Mouse (Mus musculus) kidney, postnatal 0 days (tissue): Measurements from ENCODE around the gene Thg1l. TPM values are rescaled to one million over a fixed set of nuclear protein-coding genes. Genes with fewer than 3 reads are reported as not detected.

Experiments used
- ATAC-seq: fragments of 200-750 bp; cut with Nextera tagmentation; replicated peaks from 2 replicates; pipeline ENCODE4 v1.8.0; 2017; ENCODE audit warnings: low read depth, moderate number of reproducible peaks, moderate TSS enrichment, moderate library complexity; ENCODE audit not compliant: low FRiP score
- DNase-seq: peaks from one replicate; pipeline ENCODE4 v3.0.0-alpha.2; 2016; ENCODE audit warnings: low spot score
- H3K27ac ChIP-seq: fragments of 300-500 bp; sonication (generic); 2 replicates; pipeline ENCODE4 v1.5.1; 2014; ENCODE audit warnings: mild to moderate bottlenecking
- H3K27me3 ChIP-seq: fragments of 300-500 bp; sonication (generic); 2 replicates; pipeline ENCODE4 v1.6.1; 2014; ENCODE audit warnings: low read length, mixed read lengths; ENCODE audit not compliant: insufficient read depth
- H3K36me3 ChIP-seq: fragments of 300-500 bp; sonication (generic); 2 replicates; pipeline ENCODE4 v1.6.1; 2014; ENCODE audit warnings: low read length, mixed read lengths; ENCODE audit not compliant: insufficient read depth
- H3K4me1 ChIP-seq: fragments of 300-500 bp; sonication (generic); replicated peaks from 2 replicates; pipeline ENCODE4 v1.6.1; 2014; ENCODE audit warnings: antibody characterized with exemption, low read length, mixed read lengths; ENCODE audit not compliant: insufficient read depth
- H3K4me2 ChIP-seq: fragments of 300-500 bp; sonication (generic); 2 replicates; pipeline ENCODE4 v1.6.1; 2014; ENCODE audit warnings: mild to moderate bottlenecking, low read length, moderate library complexity, mixed read lengths
- H3K4me3 ChIP-seq: fragments of 300-500 bp; sonication (generic); replicated peaks from 2 replicates; pipeline ENCODE4 v1.5.1; 2014; ENCODE audit warnings: low read depth, low read length
- H3K9ac ChIP-seq: fragments of 300-500 bp; sonication (generic); 2 replicates; pipeline ENCODE4 v1.6.1; 2014; ENCODE audit warnings: low read depth, low read length
- H3K9me3 ChIP-seq: fragments of 300-500 bp; sonication (generic); replicated peaks from 2 replicates; pipeline ENCODE4 v1.6.1; 2016; ENCODE audit warnings: low read length, inconsistent platforms, mixed read lengths
- CTCF ChIP-seq: IDR thresholded peaks from 2 replicates; pipeline ENCODE4 v1.5.1; 2016; ENCODE audit warnings: antibody characterized with exemption, low read depth, mild to moderate bottlenecking, moderate library complexity
- WGBS: fragments of 180-500 bp; shearing (Covaris S2); extraction: QIAGEN DNeasy Blood & Tissue Kit; methylation state at CpG from one replicate; pipeline ENCODE4 v1.1.7; 2014; 5-methylcytosine and 5-hydroxymethylcytosine counted together
- polyA plus RNA-seq: library from polyadenylated mRNA; unstranded; fragments of >200 nt; fragmentation: Nextera tagmentation; extraction: Ambion mirVana; gene quantifications from 2 replicates; pipeline ENCODE4 v1.2.1, GENCODE M21; 2015

The Thg1l gene
- polyA plus RNA-seq, 1 experiment from 2014 or later: 12.4 TPM

DNA sequence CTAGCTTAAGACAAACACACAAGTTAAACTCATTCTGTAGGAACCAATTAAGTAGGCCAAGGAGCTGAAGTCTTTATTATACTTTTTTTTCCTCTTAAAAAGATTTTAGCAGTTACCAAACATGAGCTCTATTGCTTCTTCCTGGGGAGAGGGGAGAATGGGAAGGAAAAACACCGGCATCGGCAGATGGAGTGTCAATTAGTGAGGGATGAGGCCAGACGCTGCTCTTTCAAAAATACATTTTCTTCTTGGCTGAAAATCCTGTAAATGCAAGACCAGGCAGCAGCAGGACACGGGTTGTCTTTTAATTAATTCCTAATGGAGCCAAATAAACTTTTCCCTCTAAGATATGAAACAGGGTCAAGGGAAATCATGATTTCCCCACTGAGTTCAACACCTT lies 8.5 kb downstream of the Thg1l start:
- H3K36me3 ChIP-seq: peaks cover 16% of the 10 kb centered on the region; the same call in 1 of the 2 replicates
- no peaks in the 10 kb centered on the region for H3K9me3 ChIP-seq
- no peak overlapping the region for H3K9ac ChIP-seq
- no peak overlapping the region for H3K27ac ChIP-seq
- no peaks in the 10 kb centered on the region for H3K4me1 ChIP-seq
- H3K4me2 ChIP-seq: no peak overlapping the region
- 85% methylated on average over 4 of the region's 4 CpGs for WGBS
- TF ChIP-seq CTCF: no peak
- DNase-seq: no peak
- H3K27me3 ChIP-seq: no peaks in the 10 kb centered on the region
- no peak for ATAC-seq
- H3K4me3 ChIP-seq: no peak overlapping the region

DNA sequence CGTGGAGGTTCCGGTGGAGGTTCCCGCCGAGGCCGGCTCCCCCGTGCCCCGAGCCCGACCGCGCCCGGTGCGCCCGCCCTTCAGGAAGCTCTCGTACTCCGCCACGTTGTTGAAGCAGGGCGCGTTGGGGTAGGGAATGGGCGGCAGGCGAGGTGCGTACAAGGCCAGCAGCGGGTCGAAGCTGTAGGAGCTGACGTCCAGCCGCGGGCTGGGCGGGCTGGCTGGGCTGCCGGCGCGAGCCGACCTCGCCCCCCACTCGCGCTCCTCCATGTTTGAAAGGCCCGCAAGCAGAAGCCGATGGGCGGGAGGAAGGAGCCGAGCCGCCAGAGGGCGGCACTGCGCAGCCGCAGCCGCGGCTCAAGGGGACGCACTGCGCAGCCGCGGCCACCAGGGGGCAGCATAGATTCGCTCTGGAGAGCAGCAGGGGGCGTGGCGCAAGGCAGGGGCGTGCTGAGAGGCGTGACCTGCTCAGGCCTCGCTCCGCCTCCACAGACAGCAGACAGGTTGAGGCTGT lies 10.6 kb downstream of the Thg1l start, which contains the start of gene Lsm11:
Gene Lsm11, minus strand, starts transcription at position 293 of the 514 bp plus-strand sequence.
- under 1% methylated on average over 50 of the region's 55 CpGs for WGBS
- Histone ChIP-seq H3K27ac (0 out of 2 replicates have a peak within 1 kb of the TSS, but pooled peaks have one; percentile 42), H3K4me2 (peak within 1 kb of the TSS; percentile 99), H3K27me3 (no peaks in the 10 kb centered on the region), H3K9me3 (no peaks in the 10 kb centered on the region), H3K4me3 (peak within 1 kb of the TSS; percentile 87), H3K4me1 (no peaks in the 10 kb centered on the region), H3K36me3 (0 out of 2 replicates have a peak, but pooled peaks cover 2% of the 10 kb centered on the region), H3K9ac (peak within 1 kb of the TSS; percentile 81)
- ATAC-seq (peak; percentile 91), DNase-seq (peak; percentile 96)
- peak; percentile 100 for TF ChIP-seq CTCF

DNA sequence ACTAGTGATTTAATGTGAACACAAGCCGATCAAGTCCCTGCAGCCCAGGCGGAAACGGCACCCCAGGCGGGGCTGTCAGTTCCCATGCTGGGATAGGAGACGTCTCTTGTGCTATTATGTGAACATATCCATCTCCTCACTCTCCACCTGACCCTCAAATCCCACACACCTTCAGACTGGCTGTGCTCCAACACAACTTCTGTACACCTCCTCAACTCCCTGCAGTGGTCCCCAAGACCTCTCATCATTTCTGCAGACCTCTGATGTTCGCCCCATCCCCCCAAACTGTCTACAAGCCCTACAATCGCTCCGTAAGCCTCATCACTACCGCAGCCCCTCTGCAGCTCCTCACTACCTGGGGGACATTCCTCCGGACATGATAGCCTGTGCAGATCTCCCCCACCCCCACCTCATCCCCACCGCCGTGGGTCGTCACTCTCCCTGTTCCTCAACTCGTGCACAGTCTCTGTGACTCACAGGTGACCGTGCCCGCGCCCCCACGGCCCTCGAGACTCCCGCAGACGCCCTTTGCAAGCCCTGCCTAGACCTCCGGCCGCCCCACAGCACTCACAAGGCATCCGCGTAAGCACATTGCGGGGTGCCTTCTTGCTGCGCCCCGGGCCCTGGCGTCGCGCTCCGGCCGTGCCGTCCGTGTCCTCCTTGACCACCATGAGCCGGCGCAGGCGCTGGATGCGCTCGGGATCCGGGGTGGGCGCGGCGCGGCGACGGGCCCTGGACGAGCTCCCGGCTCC lies 11.2 kb downstream of the Thg1l start:
- peak overlapping the region; percentile 81 for H3K9ac ChIP-seq
- peak overlapping the region; percentile 87 for H3K4me3 ChIP-seq
- H3K4me2 ChIP-seq: peak overlapping the region; percentile 99
- no peak for TF ChIP-seq CTCF
- 0 out of 2 replicates have a peak overlapping the region, but pooled peaks have one; percentile 42 for H3K27ac ChIP-seq
- H3K4me1 ChIP-seq: no peaks in the 10 kb centered on the region
- H3K27me3 ChIP-seq: no peaks in the 10 kb centered on the region
- under 1% methylated on average over 49 of the region's 49 CpGs for WGBS
- DNase-seq: peak; percentile 44
- H3K9me3 ChIP-seq: no peaks in the 10 kb centered on the region
- peak; percentile 53 for ATAC-seq
- H3K36me3 ChIP-seq: no peaks in the 10 kb centered on the region

DNA sequence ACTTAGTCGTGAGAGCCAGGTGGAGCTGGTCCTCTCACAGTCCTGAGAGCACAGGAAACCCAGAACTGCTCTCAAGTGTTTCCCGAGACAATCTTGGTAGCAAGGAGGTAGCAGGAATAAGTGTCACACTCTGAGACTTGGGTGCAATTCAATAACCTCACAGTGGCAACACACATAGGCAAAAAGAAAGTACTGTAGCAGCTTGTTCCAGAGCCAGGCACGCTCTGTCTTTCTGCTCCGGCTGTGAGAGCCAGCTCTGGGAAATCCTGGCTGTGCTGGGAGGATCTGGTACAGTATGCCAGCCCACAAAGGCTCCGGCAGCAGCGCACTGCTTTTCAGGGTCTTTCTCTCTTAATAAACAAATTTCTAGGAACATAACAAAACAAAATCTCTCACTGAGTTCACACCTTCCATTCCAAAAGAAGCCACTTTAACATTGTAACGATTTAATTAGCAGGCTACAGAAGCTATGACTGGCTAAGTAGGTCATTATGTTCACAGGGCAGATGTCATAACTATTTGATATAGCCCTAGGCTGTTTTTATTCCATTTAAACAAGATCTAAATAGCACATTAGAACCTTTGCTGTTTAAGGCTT lies 12.1 kb downstream of the Thg1l start:
- 59% methylated on average over 7 of the region's 7 CpGs for WGBS
- no peak for DNase-seq

DNA sequence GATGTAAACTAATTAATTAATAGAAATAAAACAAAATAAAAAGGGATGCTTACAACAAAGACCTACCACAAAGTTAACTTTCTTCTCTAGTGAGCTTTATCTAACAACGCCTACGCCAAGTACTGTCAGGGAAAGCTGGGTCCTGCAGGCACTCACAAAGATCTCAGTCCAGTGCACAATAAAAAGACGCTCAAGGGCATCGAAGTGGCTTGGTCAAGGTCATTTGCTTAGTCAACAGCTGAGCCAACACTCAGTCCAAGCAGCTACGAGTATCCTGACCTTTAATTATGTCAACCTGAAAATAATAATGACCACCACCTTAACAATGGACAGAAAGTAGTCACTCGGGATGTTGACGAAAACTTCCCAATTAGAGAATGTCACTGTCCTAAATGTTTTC lies 13.0 kb downstream of the Thg1l start:
- 87% methylated on average over 7 of the region's 7 CpGs for WGBS
- no peak for TF ChIP-seq CTCF

More for the DNA sequence above, 12.1 kb downstream of the Thg1l start:
- no peak overlapping the region for H3K9ac ChIP-seq
- peak overlapping the region; percentile 87; the same call in 1 of the 2 replicates for H3K4me3 ChIP-seq
- H3K4me1 ChIP-seq: no peaks in the 10 kb centered on the region
- H3K36me3 ChIP-seq: no peaks in the 10 kb centered on the region
- no peak for ATAC-seq
- no peak for TF ChIP-seq CTCF
- no peaks in the 10 kb centered on the region for H3K9me3 ChIP-seq
- H3K27me3 ChIP-seq: no peaks in the 10 kb centered on the region
- peak overlapping the region; percentile 99 for H3K4me2 ChIP-seq
- H3K27ac ChIP-seq: no peak overlapping the region

DNA sequence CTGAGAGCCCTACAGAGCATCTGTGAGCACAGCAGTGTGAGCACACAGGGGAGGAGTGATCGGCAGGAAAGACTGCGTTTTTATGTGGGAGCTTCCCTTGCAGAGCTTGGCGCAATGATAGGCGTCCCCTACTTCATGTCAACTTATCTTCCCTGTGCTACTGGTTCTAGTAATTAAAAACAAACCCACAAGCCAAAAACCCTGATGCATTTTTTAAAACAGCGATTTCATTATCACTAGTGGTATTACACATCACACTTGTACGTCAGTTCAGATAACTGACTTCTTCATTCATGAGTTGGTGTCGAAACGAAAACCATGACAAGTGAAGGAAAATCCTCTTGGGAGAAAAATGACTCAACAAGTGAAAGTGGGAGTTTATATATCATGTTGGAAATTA lies 16.4 kb downstream of the Thg1l start:
- no peak overlapping the region for H3K4me3 ChIP-seq
- no peaks in the 10 kb centered on the region for H3K9me3 ChIP-seq
- ATAC-seq: no peak
- H3K27me3 ChIP-seq: no peaks in the 10 kb centered on the region
- no peak for DNase-seq
- H3K4me2 ChIP-seq: no peak overlapping the region
- peaks cover 13% of the 10 kb centered on the region; the same call in 1 of the 2 replicates for H3K36me3 ChIP-seq
- no peak overlapping the region for H3K9ac ChIP-seq
- H3K4me1 ChIP-seq: no peaks in the 10 kb centered on the region
- 87% methylated on average over 8 of the region's 8 CpGs for WGBS
- H3K27ac ChIP-seq: no peak overlapping the region
- TF ChIP-seq CTCF: no peak

More for the DNA sequence above, 13.0 kb downstream of the Thg1l start:
- H3K36me3 ChIP-seq: no peaks in the 10 kb centered on the region
- no peak overlapping the region for H3K4me3 ChIP-seq
- no peak overlapping the region for H3K27ac ChIP-seq
- H3K4me2 ChIP-seq: no peak overlapping the region
- H3K4me1 ChIP-seq: no peaks in the 10 kb centered on the region
- H3K27me3 ChIP-seq: no peaks in the 10 kb centered on the region
- DNase-seq (no peak), ATAC-seq (no peak)
- no peaks in the 10 kb centered on the region for H3K9me3 ChIP-seq
- H3K9ac ChIP-seq: no peak overlapping the region
